Mouse (Mus musculus) liver (tissue): Measurements from ENCODE around the gene Cnnm3.
"Not testable (repeated sequence)": the region's sequence is repeated elsewhere in the genome, so short reads cannot be mapped to it uniquely, and the experiment has no call there.

ENCODE experiments used
- DNase-seq: peaks from one replicate; pipeline ENCODE4 v3.0.0-alpha.2; 2020; ENCODE audit warnings: mixed read lengths

Gene Cnnm3

DNA sequence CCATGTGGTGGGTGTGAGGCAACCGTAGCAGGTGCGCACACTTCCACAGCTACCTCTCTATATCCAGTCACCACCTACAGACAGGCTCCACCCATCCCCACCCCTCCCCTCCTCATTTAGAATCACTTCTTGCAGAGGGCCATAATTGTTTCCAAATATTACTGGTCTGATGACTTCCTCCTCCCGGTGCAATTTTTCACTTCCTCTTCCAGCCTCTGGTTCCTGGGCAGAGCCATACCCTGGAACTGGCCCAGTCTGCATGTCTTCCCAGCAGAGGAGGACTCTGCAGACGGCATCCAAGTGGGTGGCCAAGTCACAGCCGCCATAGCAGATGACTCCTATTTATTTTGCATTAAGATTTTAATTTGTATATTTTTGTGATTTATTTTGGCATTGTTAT, 3.4 kb upstream of the Cnnm3 start:
- no peak for DNase-seq

DNA sequence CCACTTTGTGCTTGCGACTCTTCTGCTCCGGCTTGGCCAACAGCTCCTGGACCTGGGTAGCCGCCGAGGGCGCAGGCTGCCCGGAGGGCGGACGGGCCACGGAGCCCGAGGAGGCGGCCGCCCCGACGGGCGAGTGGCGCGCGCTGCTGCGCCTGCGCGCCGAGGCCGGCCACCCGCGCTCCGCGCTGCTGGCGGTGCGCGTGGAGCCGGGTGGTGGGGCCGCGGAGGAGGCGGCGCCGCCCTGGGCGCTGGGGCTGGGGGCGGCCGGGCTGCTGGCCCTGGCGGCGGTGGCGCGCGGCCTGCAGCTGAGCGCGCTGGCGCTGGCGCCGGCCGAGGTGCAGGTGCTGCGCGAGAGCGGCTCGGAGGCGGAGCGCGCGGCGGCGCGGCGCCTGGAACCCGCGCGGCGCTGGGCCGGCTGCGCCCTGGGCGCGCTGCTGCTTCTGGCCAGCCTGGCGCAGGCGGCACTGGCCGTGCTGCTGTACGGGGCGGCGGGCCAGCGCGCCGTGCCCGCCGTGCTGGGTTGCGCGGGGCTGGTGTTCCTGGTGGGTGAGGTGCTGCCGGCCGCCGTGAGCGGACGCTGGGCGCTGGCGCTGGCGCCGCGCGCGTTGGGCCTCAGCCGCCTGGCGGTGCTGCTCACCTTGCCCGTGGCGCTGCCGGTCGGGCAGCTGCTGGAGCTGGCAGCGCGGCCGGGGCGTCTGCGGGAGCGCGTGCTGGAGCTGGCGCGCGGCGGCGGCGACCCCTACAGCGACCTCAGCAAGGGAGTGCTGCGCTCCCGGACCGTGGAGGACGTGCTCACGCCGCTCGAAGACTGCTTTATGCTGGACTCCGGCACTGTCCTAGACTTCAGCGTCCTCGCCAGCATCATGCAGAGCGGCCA, 660 bp downstream of the Cnnm3 start:
- peak; percentile 39 for DNase-seq

DNA sequence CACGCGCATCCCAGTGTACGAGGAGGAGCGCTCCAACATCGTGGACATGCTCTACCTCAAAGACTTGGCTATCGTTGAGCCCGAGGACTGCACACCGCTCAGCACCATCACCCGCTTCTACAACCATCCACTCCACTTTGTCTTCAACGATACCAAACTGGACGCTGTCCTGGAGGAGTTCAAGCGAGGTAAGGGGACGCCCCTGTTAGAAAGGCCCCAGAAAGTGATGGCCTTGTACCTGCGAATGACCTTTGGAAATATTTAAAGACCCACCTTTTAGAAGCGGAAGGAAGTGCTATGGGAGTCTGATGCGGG, 1.3 kb downstream of the Cnnm3 start:
- no peak for DNase-seq

DNA sequence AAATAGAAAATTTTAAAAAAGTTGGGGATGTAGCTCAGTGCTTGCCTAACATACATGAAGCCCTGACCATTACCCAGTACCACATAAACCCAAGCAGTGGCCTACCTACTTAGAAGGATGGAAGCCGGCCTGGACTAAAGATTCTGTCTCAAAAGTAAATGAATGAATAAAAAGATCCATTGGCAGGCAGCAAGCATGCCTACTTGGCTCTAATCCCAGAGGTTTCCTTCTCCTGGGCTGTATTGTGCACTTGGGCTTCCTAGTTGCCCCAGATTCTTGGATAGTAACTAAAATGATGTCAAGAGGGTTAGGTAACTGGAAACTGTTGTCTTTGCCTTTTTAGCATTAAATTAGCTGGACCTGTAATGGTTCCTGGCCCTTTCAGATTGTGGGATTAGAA, 1.6 kb downstream of the Cnnm3 start:
- DNase-seq, result no peak

DNA sequence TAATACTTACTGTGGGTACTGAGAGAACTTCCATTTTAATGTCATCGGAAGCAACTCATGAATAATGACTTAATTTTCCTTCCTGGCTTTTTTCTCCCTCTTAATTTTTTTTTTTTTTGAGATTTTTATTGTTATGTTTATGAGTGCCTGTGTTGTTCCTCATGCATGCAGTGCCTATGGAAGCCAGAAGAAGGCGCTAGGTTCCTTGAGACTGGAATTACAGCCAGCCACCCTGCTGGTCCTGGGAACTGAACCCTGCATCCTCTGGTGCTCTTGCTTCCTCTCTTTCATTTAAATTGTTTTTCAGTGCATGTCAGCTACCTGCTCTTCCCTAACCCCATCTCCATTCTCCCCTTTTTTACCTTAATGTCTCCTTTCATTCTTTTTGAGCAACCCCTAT, 2.1 kb downstream of the Cnnm3 start:
- peak; percentile 29 for DNase-seq

DNA sequence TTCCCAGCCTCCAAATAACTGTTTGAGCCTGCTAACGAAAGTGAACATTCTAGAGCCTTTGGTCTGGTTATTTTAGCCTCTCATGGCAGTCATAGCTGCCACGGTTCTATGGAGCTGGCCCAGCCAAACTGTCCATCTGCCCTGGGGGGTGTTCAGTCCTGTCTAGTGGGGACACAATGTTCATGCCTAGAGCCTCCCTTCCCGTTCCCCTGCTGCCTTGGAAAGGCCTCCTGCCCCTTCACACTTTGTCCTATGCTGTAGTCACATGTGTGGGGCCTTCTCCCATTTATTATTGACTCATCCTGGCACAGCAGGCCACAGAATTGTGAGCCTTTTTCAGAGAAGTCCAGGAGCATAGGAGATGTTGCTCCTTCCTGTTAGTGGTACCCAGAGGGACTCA, 6.6 kb downstream of the Cnnm3 start:
- no peak for DNase-seq

DNA sequence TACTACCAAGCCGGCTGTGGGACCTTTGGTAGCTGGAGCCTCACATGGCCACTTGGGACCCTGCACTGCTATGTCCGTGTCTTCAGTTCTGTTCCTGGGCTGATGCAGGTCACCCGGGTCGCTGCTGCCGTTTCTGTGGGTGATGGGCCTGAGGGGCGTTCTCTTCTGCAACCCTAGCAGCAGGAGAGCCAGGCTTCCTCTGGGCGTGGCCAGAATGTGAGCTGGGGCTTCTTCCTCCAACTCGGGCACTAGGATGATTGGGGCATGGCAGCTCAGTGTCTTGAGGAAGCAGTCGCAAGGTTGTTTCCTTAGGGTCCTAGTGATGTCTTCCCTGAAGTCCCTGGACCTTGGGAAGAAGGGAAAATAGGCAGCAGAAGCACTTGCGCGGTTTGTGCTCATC, 8.0 kb downstream of the Cnnm3 start:
- no peak for DNase-seq

DNA sequence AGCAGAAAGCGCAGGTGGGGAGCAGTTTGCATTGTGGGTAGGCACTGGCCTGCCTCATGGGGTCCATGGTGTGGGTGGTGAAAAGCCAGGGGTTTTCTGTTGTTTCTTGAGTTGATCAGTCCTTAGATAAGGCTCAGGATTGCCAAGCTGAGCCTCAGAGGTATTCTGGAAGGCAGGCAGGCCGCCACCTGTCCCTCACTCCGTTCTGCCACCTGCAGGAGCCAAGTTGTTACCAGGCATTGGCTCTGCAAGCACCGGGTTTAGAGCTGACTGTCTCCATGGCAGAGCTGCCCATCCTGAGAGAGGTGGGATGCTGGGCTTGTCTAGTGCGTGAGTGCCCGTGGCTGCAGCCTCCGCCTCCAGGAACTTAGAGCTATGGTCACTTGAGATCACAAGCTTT, 10.5 kb downstream of the Cnnm3 start:
- DNase-seq, result no peak

DNA sequence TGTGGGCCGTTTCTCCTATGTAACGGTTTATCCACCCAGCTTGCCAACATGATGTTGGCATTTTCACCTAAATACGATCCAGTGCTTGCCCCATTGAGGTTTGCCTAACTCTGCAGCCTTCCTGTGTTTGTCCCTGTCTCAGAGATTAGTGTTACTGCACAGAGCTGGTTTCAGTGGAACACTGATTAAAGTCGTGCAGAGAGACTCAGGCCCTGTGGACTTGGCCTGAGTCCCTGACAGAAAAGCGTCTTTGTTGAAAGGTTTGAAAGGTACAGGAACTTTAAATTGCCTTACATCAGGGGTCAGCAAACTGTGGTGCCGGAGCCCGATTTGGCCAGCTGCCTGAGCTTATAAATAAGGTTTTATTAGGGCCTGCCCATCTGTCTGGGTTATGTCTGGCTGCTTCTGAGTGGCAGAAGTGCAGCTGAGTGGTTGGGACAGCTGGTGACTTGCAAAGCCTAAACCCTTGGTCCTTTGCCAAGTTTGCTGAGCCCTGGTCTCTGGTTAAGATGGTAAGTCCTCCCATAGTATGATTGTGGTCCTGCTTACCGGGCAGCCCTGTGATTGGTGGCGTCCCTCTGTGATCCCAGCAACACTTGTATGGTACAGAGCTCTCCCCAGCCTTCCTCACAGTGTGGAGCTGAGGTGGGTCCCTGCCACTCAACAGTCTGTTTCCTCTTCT, 11.8 kb downstream of the Cnnm3 start:
- DNase-seq, result no peak

DNA sequence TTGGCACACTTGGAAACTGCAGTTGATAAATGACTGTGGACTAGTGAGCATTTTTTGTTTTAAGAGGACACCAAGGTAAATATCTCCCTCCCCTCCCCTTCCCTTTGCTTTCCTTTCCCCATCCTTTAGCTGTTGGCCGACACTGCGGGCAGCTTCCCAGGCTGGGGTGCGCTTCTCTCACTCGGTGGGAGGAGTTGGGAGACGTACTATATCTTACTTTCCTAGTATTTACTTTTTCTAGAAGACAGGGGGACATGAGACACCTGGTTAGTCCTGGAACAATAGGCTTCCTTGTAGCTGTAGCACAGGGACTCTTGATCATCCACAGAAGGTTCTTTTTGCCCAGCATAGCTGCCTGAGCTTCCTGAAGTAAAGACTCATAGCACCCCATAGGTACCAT, 12.4 kb downstream of the Cnnm3 start:
- no peak for DNase-seq

DNA sequence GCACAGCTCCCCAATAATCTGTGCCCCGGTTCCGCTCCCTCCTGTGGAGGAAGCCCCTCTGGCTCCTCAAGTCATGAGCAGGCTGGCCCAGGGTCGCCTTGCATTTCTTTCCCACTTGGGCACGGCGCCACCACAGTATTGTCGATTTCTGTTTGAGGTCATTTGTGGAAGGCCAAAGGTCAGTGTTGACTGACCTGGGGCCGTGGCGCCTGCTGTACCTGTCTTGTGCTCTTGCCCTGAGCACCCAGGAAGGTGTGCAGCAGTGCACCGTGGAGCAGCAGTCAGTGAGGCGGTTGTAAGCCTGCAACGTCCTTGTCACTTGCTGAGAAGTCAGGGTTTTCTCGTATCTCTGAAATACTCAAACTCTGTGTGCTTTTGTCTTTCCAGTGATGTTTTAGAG, 14.1 kb downstream of the Cnnm3 start:
- DNase-seq, result no peak

DNA sequence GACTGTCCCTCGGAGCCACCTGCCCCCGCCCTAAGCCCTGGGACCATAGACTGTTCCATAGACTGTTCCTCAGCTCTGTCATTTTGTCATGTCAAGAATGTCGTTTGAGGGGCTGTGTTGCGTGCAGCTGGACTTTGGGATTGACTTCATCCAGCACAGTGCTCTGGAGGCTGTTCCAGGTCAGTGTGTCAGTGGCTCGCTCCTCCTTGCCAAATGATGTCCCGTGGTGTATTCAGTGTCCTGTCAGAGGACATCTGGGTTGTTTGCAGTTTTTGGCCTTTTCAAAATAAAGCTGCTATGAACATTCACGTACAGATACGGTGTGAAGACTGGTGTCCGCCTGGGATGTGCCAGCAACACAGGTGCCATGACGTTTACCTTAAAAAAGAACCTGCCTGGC, 15.2 kb downstream of the Cnnm3 start:
- DNase-seq, result no peak

DNA sequence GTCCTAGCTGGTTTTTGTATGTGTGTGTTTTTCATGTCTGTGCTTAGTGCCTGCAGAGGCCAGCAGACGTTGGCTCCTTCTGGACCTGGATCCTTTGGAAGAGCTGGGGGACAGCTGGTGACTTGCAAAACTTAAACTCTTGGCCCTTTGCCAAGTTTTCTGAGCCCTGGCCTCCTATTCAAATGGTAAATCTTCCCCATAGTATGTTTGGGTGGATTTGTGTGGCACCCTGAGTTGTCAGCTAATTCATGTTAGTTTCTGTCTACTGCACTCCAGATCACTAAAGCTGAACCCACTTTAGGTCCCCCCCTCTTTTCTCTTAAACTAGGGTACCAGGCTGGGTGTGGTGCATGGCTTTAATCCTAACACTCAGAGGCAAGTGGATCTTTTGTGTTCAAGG, 16.7 kb downstream of the Cnnm3 start:
- DNase-seq, result no peak

DNA sequence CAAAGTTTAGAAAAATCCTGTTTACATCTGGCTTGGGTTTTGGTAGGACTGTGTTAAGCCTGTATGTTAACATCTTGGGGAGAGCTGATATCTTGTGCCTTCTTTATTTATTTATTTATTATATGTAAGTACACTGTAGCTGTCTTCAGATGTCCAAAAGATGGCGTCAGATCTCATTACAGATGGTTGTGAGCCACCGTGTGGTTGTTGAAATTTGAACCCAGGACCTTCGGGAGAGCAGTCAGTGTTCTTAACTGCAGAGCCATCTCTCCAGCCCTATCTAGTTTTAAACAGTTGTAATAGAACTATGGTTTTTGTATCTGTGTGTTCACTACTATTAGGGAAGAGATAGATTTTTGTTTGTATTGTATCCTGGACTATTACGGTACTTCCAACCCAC, 17.6 kb downstream of the Cnnm3 start:
- no peak for DNase-seq

DNA sequence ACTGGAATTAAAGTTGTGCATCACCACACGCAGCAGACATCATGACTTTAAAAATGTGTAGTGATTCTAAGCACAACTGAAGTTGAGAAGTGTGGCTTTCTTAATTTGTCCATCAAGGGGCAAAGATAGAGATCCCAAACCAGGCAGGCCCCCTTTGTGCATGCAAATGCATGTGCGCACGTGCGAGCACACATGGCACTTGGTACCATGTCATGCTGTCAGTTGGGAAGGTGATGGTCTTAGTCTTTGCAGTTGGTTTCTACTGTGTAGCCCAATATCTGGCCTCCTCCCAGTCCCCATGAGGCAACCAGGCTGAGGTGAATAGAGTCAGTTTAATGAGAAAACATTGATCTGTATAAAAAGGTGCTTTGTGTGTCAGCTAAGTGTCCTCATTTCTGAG, 18.2 kb downstream of the Cnnm3 start:
- DNase-seq, result no peak

DNA sequence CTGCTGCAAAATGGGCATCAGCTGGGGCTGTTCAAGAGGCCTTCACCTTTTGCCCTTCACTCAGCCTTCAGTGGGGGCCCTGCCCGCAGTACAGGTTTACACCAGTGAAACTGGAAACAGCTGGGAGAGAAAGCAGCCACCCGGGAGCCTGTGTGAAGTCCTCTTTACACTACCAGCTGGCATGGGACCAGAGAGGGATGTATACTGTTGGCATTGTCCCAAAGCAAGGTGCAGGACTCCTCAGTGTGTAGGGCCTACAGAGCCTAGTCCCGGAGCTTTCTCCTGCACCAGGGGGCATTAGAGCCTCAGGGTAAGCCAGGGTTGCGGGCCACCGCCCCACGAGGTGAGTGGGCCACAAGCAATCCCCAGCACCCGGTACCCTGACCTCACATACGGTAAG, 18.8 kb downstream of the Cnnm3 start:
- no peak for DNase-seq

DNA sequence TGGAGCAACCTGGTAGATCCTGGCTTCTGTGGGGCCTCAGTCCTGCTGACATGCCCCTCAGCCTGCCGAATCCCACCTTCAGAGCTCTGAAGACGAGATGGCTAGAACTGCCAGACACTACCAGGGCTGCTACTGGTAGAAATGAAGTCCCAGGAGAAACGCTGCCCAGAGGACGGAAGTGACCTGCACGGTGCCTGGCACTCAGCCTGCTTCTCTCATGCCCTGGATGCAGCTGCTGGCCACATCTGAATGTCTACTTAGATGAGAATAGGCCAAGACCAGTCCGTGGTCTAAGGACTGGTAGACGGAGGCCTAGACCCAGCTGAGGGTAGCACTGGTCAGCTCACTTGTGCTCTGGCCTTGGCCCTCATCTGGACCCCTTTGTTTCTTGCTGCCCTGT, 19.3 kb downstream of the Cnnm3 start:
- no peak for DNase-seq

DNA sequence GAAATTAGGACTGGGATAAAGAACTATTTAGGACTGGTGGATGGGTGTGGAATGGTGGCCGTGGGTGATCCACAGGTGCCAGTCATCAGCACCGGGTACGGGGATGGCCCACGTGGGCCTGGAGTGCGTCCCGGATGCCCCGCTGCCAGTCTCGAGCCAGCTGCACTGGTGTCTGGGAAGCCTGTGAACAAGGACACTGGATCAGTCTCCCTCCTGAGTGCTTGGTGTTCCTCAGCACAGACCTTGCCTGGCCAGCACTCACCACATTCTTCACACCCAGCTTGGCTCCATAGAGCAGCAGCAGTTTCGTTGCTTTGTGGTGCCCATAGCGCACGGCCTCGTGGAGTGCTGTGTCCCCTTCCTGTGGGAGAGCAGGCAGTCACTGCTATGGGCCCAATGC, 19.8 kb downstream of the Cnnm3 start:
- no peak for DNase-seq

DNA sequence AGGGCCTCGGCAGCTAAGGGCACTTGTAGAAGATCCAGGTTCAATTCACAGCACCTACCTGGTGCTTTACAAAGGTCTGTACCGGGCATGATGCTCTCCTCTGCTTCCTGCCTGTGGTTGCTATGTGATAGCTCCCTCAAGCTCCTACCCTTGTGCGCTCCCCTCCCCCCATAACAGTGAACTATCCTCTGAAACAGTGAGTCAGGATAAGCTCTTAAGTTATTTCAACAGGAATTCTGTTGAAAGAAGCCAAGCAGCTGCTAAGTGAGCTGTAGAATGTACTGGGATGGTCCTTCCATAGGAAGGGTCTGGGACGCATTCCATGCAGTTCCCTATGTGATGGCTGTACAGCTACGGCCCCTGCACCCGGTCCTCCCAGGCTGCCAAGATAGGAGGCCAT, 21.9 kb downstream of the Cnnm3 start:
- DNase-seq, result no peak

DNA sequence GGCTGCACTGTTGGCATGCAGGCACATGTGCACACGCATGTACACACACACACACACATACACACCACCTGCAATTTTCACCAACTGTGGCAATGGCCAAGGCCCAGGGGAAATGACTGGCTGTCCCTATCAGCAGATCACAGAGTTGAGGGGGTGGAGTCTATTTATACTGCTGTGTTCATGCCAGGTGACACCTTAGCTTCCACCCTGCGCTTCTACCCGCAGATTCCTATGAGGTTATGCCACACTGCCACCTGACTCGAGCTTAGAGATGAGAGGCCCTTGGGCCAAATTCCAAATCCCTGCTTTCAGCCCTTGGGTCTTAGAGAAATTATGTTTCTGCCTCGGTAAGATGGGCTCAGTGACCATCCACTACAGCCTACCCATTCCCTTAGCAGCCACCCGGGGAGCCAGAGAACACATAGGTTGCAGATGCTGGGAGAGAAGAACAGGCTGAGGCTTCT, 23.0 kb downstream of the Cnnm3 start:
- DNase-seq, result no peak

DNA sequence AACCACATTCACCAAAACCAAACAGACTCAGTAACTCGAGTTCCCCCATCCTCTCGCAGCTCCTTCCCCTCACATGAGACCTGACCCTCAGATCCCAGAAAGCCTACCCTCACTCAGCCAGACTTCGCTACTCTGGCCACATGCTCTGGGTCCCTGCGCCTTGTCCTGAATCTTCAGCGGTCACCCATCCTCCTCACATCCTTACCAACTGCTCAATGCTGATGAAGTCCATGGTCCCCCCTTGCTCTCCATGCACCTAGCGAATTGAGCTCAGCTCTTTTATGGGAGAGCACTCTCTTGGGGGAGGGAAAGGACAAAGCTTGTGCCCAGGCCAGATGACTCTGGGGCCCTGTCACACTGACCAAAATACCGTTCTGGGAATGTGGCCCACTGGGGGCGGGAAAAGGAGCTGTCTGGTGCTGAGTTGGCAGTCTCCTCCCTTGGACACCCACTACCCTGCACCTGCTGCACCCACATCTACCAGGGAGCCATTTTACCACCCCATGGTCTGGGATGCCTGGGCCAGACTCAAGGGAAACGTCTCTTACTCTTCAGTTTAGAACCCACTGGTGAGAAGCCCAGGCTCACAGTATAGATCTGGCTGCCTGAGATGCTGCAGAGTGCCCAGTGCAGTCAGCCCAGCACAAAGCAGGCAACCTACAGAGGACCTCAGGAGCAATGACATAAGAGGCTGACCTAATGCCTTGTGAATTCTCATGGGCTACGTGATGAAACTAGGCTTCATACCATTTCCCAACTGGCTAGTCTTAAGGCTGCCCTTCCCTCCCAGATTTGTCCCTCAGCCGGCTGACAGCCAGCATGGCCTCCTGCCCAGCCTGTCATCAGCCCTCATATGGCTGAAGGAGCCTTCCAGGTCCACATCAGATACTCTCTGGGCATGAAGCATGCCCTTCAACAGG, 24.1 kb downstream of the Cnnm3 start:
- DNase-seq, result no peak

DNA sequence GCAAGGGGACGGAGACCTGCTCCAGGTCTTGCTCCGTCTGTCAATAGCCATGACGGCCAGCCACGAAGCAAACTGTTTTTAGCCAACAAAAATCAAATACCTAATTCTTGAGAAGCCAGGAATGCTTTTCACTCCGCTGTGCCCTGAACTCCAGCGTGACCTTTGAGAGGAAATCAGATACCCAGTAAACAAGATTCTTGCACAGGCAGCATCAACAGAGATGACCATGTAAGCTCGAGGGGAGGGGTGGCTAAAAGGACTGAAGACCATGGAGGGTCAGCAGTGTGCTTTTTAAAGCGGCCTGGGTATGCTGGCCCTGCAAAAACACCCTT, 24.7 kb downstream of the Cnnm3 start:
- no peak for DNase-seq

DNA sequence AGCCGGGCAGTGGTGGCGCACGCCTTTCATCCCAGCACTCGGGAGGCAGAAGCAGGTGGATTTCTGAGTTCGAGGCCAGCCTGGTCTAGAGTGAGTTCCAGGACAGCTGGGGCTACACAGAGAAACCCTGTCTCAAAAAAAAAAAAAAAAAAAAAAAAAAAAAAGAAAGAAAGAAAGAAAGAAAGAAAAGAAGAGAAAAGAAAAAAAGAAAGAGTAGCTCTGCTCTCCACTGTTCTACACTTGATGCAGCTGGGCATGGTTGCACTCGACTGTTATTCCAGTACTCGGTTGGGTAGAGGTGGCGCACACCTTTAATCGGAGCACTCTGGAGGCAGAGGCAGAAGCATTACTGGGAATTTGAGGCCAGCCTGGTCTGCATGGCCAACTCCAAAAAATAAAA, 25.1 kb downstream of the Cnnm3 start, which contains the start of gene Ankrd23:
Ankrd23 (minus strand) TSS at position 101 of the 400 bp plus-strand sequence.
- not testable (repeated sequence) for DNase-seq

DNA sequence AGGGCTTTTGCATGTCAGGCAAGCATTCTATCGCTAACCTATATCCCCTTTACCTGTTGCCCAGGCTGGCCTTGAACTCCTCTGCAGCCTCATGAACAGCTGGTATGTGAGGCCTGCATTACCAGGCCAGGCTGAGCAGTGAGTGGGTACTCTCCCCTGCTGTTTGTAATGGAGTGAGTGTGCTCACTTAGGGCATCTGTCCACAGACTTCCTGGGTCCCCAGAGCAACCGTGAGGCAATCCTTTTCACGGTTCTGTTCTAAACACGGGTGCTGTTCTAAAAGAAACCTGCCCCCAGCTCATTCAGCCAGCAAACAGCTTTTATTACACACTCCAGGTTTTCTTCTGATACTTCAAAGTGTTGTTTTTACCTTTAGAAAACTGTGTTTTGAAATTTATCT, 27.1 kb downstream of the Cnnm3 start:
- DNase-seq, result no peak
